Mouse (Mus musculus) E14TG2a.4 (cell line): Measurements from ENCODE around the gene Fdxr.

ENCODE experiments used
- CTCF ChIP-seq: conservative IDR thresholded peaks from 2 replicates; pipeline ENCODE4 v1.5.1; 2014; ENCODE audit warnings: low read length
- NANOG ChIP-seq: IDR thresholded peaks from 2 replicates; pipeline ENCODE4 v1.6.1; 2014; ENCODE audit warnings: borderline replicate concordance, low read length, mixed read lengths
- POU5F1 ChIP-seq: IDR thresholded peaks from 2 replicates; pipeline ENCODE4 v1.6.1; 2014; ENCODE audit warnings: low read length, borderline replicate concordance

- TF ChIP-seq CTCF = no peak
- TF ChIP-seq NANOG = no peak
- TF ChIP-seq POU5F1 = no peak
These were observed 57.2 kb downstream of the Fdxr start for GRCm38 (mm10) chr11:115219685-115220084.
